Mouse (Mus musculus) urinary bladder, adult 2 months (tissue): ENCODE measurements around the gene Cmtm6. TPM values are rescaled to one million over a fixed set of nuclear protein-coding genes. Genes with fewer than 3 reads are reported as not detected.

ENCODE experiments used
- DNase-seq: peaks from one replicate; pipeline ENCODE4 v3.0.0; 2022; ENCODE audit warnings: low spot score
- polyA plus RNA-seq: library from polyadenylated mRNA; depleted of rRNA; stranded (reverse); fragments of >200 nt; gene quantifications from 2 replicates; pipeline ENCODE4 v1.2.3, GENCODE M21; 2012; rRNA removed

Cmtm6 gene
- polyA plus RNA-seq, 1 experiment: 40.3 TPM

DNA sequence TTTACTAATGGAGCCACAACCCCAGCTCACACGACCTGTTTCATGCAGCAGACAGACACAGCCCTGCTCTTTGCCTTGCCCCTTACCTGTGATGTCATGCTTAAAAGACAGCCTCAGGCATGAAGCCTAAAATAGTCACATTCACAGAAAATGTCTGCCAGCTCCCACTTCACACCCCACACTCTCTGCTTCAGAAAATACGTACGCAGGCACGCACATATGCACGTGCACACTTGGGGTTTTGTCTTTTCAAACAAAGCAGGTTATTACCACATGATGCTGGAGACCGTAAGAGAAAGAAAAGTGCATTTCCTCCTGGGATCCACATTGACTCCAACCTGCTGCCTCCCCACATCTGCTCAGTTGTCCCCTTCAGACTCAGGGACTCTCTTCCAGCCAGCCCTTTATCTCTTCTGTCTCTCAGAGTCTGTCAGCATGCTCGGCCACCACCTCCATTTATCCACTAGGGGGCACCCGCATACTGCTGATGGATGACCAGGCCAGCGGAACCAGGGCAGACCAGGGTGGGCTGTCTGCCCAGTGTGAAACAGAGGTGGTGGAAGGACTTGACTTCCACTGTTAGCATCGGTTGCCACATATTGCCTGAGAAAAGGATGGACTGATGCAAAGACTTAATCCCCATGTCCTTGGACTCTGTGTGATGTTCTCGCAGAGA, 66.6 kb downstream of the Cmtm6 start:
- peak; percentile 68 for DNase-seq

DNA sequence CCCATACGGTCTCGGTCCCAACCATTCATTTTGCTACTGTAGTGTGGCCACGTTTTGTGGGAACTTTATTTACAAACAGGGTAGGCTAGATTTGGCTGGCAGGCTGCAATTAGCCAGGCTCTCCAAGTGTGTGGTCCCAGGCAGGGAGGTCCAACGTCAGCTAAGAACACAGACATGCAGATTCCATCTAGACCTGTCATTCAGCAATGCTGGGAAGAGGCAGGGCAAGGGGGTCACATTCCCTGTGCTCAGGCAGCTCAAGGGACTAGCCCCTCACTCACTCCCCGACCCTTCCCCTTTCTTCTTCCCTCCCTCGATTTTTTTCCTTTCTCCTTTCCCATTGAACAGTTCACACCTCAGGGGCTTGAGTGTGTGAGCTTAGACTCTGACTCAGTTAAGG, 67.9 kb downstream of the Cmtm6 start:
- DNase-seq: no peak

Other genes starting within 250 kb of the Cmtm6 start
- 0.91 and 1.7 TPM in 2 replicates for gene Ccr4, start 226.2 kb upstream of the Cmtm6 start, polyA plus RNA-seq
- 0.10 TPM in 1 of 2 replicates, not detected in the other for gene C130032M10Rik, start 215.4 kb upstream of the Cmtm6 start, polyA plus RNA-seq
- gene Trim71, start 166.7 kb upstream of the Cmtm6 start, polyA plus RNA-seq: 0.23 and 0.28 TPM in 2 replicates
- 42.0 and 45.8 TPM in 2 replicates for gene Cnot10, start 90.9 kb upstream of the Cmtm6 start, polyA plus RNA-seq
- 24.9 and 27.6 TPM in 2 replicates for gene Dync1li1, start 42.3 kb upstream of the Cmtm6 start, polyA plus RNA-seq
- gene Cmtm7, start 50.7 kb downstream of the Cmtm6 start, polyA plus RNA-seq: 51.0 and 56.9 TPM in 2 replicates
- 2.1 and 2.4 TPM in 2 replicates for gene Cmtm8, start 113.0 kb downstream of the Cmtm6 start, polyA plus RNA-seq
- gene Gpd1l, start 202.9 kb downstream of the Cmtm6 start, polyA plus RNA-seq: 34.4 and 39.6 TPM in 2 replicates
- 1.8 and 2.9 TPM in 2 replicates for gene Osbpl10, start 247.5 kb downstream of the Cmtm6 start, polyA plus RNA-seq